Mouse (Mus musculus) kidney, adult 8-10 months (tissue): ENCODE measurements around the gene Fbxw19.
"Not testable (repeated sequence)": the region's sequence is repeated elsewhere in the genome, so short reads cannot be mapped to it uniquely, and the experiment has no call there.

Experiments used
- DNase-seq, 2 experiments: peaks; one replicate each; pipeline ENCODE4 v3.0.0; 2022

Fbxw19 gene

DNA sequence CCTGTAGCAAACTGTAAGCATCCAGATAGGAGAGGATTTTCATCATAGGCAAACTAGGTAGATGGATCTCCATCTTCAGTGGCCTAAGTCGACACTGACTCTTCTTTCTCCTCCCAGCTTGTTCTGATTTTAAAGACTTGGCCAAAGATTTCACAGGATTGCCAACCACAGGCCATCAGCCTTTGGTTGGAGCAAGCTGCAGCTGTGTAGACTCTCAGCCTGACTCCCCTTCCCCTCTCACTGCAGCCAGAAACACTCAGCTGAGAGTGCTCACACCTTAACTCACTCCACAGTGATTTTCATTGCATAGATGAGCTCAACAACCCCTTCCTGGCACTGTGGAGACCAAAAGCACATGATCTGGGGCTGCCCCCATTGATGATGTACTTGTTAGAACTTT is at the start of gene Fbxw19:
Fbxw19 (minus strand) TSS at position 101 of the 400 bp plus-strand sequence.
- DNase-seq = not testable (repeated sequence)

DNA sequence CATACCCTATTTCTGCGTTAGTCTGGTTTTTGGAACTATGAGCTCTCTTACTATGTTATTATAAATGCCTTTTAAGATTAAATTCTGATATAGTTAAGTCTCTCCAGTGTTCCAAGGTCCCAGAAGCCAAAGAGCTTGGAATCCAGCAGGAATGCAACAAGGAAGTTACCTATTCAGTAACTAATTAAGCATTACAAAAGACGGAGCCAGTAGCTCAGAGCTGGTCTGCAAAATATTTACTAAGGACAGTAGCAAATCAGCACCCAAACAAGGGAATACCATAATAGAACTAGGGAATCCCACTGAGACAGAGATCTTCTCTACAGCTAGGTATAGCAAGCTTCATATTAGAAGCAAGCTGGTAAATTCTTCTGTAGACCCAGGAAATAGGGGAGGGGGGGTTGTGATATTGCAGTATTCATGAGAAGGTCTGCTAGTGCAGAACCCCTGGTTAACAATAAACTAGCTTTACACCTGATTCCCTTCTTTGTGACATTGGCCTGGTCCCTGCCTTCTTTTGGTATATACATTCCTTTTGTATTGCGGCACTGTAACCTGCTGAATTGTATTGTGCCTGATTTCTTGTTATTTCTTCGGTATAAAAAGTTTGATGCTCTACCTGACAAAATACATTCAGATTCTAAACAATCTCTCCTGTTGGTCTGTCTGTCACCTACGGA is 27.9 kb upstream of the Fbxw19 start:
- DNase-seq = peak; percentile 38 to 70

DNA sequence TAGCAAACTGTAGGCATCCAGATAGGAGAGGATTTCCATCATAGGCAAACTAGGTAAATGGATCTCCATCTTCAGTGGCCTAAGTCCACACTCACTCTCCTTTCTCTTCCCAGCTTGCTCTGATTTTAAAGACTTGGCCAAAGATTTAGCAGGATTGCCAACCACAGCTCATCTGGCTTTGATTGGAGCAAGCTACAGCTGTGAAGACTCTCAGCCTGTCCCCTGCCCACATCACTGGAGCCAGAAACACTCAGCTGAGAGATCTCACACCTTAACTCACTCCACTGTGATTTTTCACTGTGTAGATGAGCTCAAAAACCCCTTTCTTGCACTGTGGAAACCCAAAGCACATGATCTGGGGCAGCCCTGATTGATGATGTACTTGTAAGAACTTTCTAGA is 46.6 kb downstream of the Fbxw19 start, which contains the start of gene Fbxw16:
Fbxw16 (minus strand) TSS at position 101 of the 400 bp plus-strand sequence.
- no peak for DNase-seq

DNA sequence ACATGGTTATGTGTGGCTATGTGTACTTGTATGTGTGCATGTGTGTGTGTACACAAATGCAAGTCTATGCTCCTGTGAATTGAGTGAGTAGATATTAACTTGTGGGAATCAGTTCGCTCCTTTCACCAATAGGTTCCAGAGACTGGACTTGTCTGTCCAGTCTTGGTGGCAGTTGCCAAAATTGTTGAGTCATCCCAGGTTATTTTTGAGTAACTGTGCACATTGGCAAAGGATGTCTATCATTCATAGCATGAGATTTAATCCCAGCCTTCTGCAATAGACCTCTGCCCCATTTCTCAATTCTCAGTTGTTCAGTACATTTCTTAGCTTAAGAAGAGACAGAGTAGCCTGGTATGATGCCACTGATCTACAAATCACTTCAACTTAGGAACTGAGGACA is 62.7 kb downstream of the Fbxw19 start:
- no peak for DNase-seq
